Mouse (Mus musculus): ENCODE measurements around the gene Mylpf.

DNA sequence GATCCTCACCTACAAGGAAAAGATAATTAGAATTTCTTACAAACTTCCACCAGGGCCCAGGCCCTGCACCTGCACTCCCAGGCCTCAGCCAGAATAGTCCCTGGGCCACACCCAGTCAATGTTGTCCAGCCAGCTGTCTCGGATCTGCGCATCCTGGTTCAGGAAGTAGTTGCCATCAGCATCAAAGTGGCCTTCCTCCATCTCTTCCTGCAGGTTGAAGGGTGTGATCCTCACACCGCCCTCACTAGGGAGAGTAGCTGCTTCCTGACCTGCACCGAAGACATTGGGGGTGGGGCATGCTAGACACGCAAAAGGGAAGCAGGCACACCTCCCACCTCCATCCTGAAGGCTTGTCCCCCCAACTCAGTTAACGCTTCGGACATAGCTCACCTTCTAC, 14.1 kb upstream of the Mylpf start:
- TF ChIP-seq ZNF384 (IDR thresholded peaks at IDR 0.05; ENCODE audit: low read depth, low read length) (no peak), CHD2 (IDR thresholded peaks at IDR 0.05; ENCODE audit: low read depth, low read length) (no peak), ZC3H11A (IDR thresholded peaks at IDR 0.05; ENCODE audit: borderline replicate concordance, low read depth, low read length) (no peak), HCFC1 (IDR thresholded peaks at IDR 0.05; ENCODE audit: borderline replicate concordance, insufficient read depth, low read length) (no peak), MAFK (IDR thresholded peaks at IDR 0.05; ENCODE audit: insufficient read depth, low read depth, low read length) (no peak)
